Mouse (Mus musculus): Measurements from ENCODE around the gene Arhgap23.
A peak's percentile ranks its signal among the peaks of the same experiment; 100 is the strongest.

The Arhgap23 gene

GRCm38 (mm10) chr11:97415330-97415711, at the start of gene Arhgap23:
Gene Arhgap23 (plus strand): TSS chr11:97415533.
- DNase-seq, result peak; percentile 51

DNA sequence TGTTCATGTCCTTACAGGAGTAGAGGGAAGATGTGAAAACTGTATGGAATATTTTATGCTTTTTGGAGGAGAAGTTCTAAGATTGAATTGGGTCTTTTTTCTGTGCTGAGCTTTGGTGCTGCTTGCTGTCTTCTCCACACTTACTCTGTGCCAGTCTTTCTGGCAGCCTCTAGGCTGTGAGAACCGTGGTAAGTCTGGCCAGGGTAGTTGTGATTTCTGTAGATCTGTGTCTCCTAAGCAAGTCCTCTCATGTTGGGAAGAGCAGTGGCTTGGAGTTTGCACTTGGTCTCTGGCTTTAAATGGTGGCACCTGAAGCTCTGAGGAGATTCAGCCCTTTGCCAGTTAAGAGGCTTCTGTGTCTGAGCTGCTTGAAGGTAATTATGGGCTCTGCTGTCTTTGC, 49.8 kb upstream of the Arhgap23 start:
- DNase-seq, result no peak

DNA sequence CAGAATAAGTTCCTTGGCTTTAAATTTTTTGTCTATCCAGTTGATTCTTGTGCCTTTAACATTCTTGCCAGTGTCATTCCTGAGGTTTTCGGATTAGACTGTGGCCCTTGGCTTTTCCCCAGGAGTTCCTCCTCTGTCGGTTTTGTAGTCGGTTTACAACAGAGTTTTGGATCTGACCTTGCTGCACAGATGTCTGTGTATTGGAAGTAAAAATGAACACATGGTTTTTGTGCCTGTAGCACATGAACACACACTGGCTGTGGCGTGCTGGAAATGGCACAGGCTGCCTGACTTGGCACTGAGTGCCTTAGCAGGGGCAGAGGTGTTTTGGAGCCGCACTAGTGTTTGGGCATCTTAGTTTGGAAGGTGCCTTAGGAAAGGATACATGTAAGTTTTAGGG, 46.8 kb upstream of the Arhgap23 start:
- no peak for DNase-seq

DNA sequence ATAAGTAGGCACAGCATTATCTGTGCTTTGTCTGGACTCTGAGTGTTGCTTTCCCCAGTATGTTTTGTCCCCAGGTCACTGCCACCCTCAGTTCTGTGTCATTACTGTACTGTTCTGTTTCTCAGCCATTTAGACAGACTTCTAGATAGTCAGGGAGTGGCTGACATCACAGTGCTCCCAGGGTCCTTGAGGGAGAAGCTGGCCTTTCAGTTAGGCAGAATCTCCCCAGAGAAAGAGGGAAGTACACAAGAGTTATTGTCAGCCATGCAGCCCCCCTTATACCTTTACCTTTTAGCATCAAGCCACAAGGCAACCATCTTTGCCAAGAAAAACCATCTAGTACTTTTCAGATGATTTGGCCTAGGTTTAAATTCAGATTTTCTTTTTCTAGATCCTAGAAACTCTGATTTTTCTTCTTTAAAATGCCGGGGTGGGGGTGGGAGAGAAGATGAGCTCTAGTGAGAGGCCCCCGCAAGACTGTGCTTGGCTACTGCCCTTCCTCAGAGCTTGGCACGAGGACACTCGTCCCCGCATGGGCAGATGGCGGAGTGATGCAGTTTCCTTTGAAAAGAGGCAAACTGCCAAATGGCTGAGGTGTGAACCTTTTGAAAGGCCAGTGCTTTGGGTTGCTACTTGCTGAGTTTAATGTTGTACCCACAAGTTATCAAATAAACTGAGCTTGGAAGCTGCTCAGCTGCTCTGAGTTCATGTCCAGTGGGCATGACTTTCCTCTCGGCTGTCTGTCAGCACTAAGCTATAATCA, 44.8 kb upstream of the Arhgap23 start:
- DNase-seq, result peak; percentile 40

- no peak for DNase-seq
Observed at GRCm38 (mm10) chr11:97372159-97372864, 43.0 kb upstream of the Arhgap23 start.

DNA sequence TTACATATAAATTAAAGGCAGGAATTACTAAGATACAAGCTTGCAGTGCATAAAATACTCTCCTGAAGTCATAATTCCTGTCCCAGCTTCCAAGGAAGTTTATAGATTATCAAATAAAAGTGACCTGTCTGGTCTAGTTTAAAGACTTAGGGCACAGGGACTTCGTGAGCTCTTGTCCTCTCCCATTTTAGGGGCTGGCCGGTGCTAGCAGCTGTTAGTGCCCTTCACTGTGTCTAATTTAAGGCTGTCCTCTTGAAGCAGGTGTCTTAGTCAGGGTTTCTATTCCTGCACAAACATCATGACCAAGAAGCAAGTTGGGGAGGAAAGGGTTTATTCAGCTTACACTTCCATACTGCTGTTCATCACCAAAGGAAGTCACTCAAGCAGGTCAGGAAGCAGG, 41.9 kb upstream of the Arhgap23 start:
- no peak for DNase-seq

GRCm38 (mm10) chr11:97380036-97380435, 35.3 kb upstream of the Arhgap23 start:
- DNase-seq, result no peak

DNA sequence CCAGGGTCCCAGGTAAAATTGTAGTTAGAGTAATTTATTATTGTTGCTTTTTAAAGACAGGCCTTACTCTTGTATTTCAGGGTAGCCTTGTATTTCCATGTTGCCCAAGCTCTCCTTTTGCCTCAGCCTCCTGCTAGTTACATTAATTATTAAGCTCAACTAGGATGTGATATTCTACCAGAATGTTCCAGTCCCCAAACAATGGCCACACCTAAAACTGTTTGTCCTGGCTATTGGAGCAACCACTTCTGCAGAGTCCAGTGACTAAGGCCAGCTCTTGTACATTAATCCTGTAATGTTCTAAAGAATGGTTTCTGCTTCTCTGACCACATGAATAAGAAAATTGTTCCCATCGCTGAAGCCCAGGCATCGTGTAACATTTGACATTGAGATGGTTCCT, 32.3 kb upstream of the Arhgap23 start:
- DNase-seq, result no peak

DNA sequence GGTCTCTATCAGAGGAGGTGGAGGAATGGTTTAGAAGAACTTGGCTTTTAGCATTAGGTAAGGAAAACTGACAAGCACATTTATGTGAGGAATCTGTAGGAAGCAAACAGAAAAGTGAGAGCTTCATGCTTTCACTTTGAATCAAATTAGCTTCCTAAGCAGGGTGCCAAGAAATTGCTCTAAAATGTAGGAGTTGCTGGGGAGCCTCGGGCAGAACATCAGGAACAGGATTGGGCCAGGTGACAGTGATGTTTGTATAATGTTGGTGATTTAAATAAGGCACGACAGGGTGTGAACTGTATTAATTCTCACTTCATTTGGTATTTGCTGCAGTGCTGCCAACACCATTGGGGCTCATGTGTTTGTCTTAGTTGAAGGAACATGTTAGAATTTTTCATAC, 31.6 kb upstream of the Arhgap23 start:
- no peak for DNase-seq

DNA sequence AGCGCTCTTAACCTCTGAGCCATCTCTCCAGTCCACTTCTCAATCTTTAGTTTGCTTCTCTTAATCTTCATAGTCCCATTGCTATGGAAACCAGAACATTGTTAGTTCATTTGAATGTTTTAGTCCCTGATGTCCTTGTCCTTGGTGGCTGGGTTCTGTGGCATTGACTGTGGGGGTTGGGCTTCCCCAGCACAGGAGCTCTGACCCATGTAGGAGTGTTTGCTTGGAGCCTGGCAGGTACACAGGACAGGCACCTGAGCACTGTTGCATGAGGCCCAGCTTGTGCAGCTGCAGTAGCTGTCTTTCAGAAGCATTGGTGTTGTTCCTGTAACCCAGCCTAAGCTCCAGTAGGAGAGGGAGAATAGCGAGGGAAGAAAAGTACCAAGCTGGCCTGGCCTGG, 27.5 kb upstream of the Arhgap23 start:
- no peak for DNase-seq

GRCm38 (mm10) chr11:97389127-97389526, 26.2 kb upstream of the Arhgap23 start:
- no peak for DNase-seq

DNA sequence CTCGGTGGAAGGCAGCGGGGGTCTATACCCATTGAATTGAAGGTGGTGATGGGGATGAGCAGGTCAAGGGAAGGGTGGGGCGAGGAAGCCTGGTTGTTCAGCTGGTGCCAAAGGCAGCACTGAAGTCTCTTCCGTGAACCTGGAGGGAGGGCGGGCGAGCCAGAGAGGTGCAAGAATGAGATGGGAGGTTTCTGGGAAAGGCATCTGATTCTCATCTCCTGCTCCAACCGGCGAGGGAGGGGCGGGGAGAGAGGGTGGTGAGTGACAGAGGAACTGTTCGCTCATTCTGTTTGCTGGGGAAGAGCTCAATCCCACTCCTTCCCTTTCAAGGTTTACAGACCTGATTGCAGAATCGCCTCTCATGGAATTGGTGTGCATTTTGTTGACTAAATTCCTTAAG, 21.7 kb upstream of the Arhgap23 start:
- peak; percentile 44 for DNase-seq

GRCm38 (mm10) chr11:97394146-97394545, 21.2 kb upstream of the Arhgap23 start:
- DNase-seq, result peak; percentile 64

DNA sequence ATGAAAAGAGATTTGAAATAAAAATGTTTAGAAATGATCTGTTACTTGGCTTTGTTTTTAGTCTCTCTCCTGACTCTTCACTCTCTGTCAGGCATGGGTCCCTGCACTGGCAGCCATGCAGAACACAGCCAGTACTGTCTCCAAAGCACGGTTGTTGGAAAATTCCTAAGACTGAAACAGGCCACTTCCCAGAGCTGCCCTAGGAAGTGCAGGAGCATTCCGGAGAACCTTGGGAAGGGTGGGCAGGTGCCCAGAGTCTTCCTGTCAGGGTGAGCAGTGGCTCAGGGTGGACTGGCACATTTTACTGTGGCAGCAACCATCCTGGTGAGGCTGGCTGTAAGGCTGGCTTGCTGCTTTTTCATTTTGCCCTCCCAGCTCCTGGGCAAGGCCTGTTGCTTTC, 16.8 kb upstream of the Arhgap23 start:
- DNase-seq, result no peak

GRCm38 (mm10) chr11:97399958-97400710, 15.2 kb upstream of the Arhgap23 start:
- DNase-seq, result peak; percentile 79

GRCm38 (mm10) chr11:97401082-97401481, 14.3 kb upstream of the Arhgap23 start:
- peak; percentile 47 for DNase-seq

DNA sequence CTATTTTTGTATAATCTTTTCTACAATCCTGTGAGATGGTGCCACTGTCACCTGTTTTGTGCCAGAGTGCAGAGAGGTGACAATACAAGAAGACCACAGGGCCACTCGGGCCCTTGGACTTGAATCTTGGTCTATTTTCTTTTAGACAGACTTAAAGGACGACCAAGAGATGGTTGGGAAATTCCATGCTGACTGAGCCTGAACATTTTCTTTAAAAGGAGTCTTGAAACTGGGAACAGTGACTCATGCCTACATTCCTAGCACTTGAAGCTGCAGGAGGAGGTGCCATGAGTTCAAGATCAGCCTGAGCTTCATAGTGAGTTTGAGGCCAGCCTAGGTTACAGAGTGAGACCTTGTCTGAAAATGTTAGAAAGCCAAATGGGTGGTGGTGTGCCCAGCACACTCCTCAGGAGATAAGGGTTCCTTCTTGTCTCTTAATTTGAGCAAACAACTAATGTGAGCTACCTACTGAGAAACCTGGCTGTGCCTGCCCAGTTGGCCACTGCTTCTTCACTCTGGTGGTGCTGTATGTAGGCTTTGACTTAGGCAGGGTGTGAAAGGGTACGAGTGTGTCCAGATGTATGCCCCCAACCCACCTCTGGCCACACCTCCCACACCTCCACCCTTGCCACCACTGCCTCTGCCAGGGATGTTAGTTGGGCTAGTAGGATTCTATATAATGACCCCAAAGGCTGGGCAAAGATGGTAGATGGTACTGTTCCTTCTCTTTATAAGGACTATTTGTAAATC, 13.5 kb upstream of the Arhgap23 start:
- DNase-seq, result no peak

GRCm38 (mm10) chr11:97402746-97403145, 12.6 kb upstream of the Arhgap23 start:
- DNase-seq, result no peak

DNA sequence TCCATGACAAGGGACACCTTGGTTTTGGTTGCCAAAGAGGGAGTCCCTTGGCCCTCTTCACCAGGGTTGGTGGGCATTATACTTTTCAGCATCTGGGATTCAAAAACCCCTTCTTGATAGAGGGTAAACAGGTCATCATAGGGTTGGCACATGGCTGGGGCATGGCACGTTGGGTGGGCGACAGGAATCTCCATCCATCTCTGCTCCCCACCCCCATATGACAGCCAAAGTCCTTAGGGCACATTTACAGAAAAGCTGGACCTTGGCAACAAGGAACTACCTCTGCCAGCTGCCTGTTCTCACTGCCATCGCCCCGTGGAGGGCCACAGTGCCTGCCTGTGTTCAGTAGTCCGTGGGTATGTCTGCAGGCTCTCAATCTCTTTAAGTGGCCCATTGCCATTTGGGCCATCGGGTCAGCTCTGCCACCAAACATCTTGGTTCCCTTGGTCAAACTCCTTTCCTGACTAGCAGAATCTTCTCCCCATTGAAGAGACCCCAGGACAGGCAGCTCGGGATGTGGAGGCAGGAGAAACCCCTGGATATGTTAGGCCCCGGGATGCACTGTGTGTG, 11.6 kb upstream of the Arhgap23 start:
- DNase-seq, result no peak

DNA sequence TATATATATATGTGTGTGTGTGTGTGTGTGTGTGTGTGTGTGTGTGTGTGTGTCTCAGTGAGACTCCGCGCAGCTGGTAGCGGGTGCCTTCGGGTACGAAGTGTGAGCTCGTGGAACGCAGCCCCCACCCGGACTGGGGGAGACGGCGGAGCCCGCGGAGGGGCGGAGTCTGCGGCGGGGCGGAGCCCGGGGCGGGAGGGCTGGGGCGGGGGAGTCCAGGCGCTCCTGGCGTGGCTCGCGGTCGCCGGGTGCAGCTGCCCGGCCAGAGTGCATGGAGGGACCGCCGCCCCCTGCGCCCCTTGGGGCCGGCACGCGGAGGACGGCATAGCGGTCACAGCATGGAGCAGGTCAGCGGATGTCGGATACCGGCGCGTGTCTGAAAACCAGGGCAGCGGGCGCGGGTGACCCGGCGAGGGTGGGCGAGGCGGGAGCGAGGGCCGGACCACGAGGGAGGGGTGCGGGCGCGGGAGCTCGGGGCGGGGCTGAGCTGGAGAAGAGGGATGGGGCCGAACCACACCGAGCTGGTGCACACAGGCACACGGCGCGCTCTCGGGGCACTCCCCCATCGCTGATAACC, 11.1 kb upstream of the Arhgap23 start:
- peak; percentile 80 for DNase-seq

DNA sequence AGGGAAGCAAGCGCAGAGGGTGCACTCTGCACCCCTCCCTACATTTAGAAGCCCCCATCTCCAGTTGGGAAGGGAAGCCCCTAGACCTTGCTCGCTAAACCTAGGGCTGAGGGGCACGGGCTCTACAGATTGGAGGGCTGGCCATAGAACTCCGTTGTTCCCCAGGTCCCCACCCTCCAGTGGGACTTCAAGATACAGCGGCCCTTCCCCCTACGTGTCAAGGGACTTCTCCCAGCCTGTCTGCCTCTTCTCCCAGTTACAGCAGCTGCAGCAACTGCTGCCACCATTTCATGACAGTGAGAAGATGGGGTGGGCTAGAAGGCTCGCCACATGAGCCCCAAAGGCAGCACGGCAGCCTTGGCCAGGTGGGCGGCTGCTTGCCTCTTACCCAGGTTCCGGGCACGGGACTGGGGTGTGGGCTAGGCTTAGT, 10.6 kb upstream of the Arhgap23 start:
- DNase-seq, result no peak

All from right cerebral cortex, postnatal 14 days (tissue).